Mouse (Mus musculus) hindbrain, postnatal 0 days (tissue): Measurements from ENCODE around the gene Scn11a. TPM values are rescaled to one million over a fixed set of nuclear protein-coding genes. Genes with fewer than 3 reads are reported as not detected.

Experiments
- ATAC-seq: fragments of 200-750 bp; cut with Nextera tagmentation; 2 replicates; pipeline ENCODE4 v1.8.0; 2017; ENCODE audit warnings: mild to moderate bottlenecking, moderate TSS enrichment, moderate library complexity
- DNase-seq: peaks from one replicate; pipeline ENCODE4 v3.0.0-alpha.2; 2015; ENCODE audit warnings: low spot score
- H3K27ac ChIP-seq: fragments of 300-500 bp; sonication (generic); 2 replicates; pipeline ENCODE4 v1.5.1; 2014; ENCODE audit warnings: mild to moderate bottlenecking
- H3K27me3 ChIP-seq: fragments of 300-500 bp; sonication (generic); 2 replicates; pipeline ENCODE4 v1.6.1; 2014; ENCODE audit warnings: low read length, mixed read lengths; ENCODE audit not compliant: insufficient read depth
- H3K36me3 ChIP-seq: fragments of 300-500 bp; sonication (generic); 2 replicates; pipeline ENCODE4 v1.6.1; 2014; ENCODE audit warnings: low read length, mixed read lengths; ENCODE audit not compliant: insufficient read depth
- H3K4me1 ChIP-seq: fragments of 300-500 bp; sonication (generic); 2 replicates; pipeline ENCODE4 v1.6.1; 2014; ENCODE audit warnings: antibody characterized with exemption, low read length, mixed read lengths; ENCODE audit not compliant: insufficient read depth
- H3K4me2 ChIP-seq: fragments of 300-500 bp; sonication (generic); 2 replicates; pipeline ENCODE4 v1.6.1; 2014; ENCODE audit warnings: low read depth, mild to moderate bottlenecking, low read length, moderate library complexity, mixed read lengths
- H3K4me3 ChIP-seq: fragments of 300-500 bp; sonication (generic); 2 replicates; pipeline ENCODE4 v1.5.1; 2014; ENCODE audit warnings: low read length
- H3K9ac ChIP-seq: fragments of 300-500 bp; sonication (generic); replicated peaks from 2 replicates; pipeline ENCODE4 v1.6.1; 2014; ENCODE audit warnings: mild to moderate bottlenecking, low read length, moderate library complexity, mixed read lengths
- H3K9me3 ChIP-seq: fragments of 300-500 bp; sonication (generic); 2 replicates; pipeline ENCODE4 v1.6.1; 2016; ENCODE audit warnings: low read length, mixed read lengths
- CTCF ChIP-seq: IDR thresholded peaks from 2 replicates; pipeline ENCODE4 v1.5.1; 2016; ENCODE audit warnings: antibody characterized with exemption, control low read depth, low read depth
- WGBS: fragments of 180-500 bp; shearing (Covaris S2); extraction: QIAGEN DNeasy Blood & Tissue Kit; methylation state at CpG from one replicate; pipeline ENCODE4 v1.1.7; 2014; 5-methylcytosine and 5-hydroxymethylcytosine counted together
- polyA plus RNA-seq: library from polyadenylated mRNA; unstranded; fragments of >200 nt; fragmentation: Nextera tagmentation; extraction: Ambion mirVana; gene quantifications from 2 replicates; pipeline ENCODE4 v1.2.1, GENCODE M21; 2015
- total RNA-seq: library from RNA; depleted of rRNA; stranded (reverse); fragments of >200 nt; gene quantifications from 2 replicates; pipeline ENCODE4 v1.2.3, GENCODE M21; 2014; rRNA removed

The Scn11a gene
- total and polyA plus RNA-seq, 2 experiments from 2014 or later = 0.23 to 0.52 TPM

DNA sequence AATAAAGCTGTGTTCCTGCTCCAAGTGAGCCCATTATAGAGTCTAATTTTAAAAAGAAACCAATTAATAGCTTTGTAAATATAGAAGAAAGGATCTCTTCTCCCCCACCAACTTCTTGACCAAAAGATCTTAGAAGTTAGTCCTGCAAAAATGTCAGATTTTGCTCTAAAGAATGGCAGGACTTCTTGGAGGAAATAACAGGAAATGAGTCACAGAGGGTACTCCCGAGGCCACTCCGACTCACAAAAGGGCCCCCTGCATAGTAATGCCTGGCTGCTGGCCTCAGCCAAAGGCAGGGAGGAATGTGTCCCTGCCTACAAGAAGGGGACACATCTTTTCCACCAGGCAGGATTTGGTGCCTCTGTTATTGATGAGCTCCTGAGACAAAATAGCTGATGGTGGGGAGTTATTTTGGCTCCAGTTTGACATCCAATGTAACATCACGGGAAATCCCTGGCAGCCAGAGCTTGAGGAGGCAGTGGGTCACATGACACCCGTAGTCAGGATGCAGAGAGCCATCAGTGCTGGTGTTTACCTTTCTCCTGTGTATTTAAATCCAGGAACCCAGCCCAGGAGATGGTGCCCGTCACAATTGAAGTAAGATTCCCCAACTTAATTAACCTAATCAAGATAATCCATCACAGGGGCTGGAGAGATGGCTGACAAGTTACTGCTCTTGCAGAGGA, 84.0 kb downstream of the Scn11a start:
- 42% methylated on average over 5 of the region's 5 CpGs for WGBS
- DNase-seq = no peak
- no peak for TF ChIP-seq CTCF
- Histone ChIP-seq H3K9ac (no peak overlapping the region), H3K27me3 (no peaks in the 10 kb centered on the region), H3K4me3 (no peak overlapping the region), H3K27ac (no peak overlapping the region), H3K4me2 (no peak overlapping the region), H3K9me3 (no peaks in the 10 kb centered on the region), H3K36me3 (no peaks in the 10 kb centered on the region), H3K4me1 (no peaks in the 10 kb centered on the region)
- ATAC-seq = no peak

DNA sequence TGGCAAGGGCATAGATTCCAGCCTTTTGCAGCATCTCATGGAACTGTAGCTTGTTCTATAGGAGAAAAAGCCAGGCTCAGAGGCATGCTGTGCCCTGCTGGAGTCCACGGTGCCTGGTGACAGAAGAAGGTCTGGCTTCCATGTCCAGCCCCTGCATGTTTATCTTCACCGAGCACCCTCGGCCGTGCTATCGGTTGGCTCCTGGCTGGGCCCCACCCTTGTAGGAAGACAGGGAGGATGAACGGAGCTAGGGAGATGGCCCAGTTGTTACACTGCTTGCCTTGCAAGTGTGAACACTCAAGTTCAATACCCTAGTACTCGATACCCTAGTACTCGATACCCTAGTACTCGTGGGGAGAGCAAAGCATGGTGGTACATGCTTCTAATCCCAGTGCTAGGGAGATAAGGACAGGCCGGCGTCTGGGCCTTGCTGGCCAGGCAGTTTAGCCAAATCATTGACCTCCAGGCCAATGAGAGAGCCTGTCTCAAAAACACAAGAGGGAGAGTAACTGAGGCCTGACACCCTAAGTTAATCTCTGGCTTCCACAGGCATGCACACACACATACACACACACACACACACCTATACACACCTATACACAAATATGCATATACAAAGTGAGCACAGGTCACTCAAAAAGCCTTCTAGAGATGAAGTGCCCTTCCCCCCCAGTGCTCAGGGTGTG, 96.7 kb downstream of the Scn11a start:
- ATAC-seq = no peak
- Histone ChIP-seq H3K4me3 (no peak overlapping the region), H3K27ac (no peak overlapping the region), H3K9me3 (no peaks in the 10 kb centered on the region), H3K27me3 (no peaks in the 10 kb centered on the region), H3K4me2 (no peak overlapping the region), H3K4me1 (peaks cover 4% of the 10 kb centered on the region; the same call in 1 of the 2 replicates), H3K36me3 (no peaks in the 10 kb centered on the region), H3K9ac (no peak overlapping the region)
- 89% methylated on average over 11 of the region's 11 CpGs for WGBS
- DNase-seq = no peak
- TF ChIP-seq CTCF = no peak

DNA sequence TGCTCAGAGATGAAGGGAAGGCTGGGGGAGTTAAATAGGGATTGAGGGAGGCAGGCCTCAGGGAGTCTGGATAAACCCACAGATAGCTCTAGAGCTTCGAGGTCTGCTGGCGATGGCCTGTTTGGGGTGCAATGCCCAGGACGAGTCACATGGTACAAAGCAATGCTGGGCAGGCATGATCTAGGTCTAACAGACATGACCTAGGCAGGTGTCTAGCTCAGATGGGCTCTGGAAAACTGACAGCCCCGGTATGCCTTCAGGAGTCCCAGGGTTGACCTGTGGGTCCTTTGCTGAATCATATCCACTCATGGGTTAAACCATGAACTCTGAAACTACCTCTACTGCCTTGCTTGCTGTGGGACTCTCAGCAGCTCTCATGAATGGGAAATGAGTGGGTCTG, 98.3 kb downstream of the Scn11a start:
- 89% methylated on average over 4 of the region's 4 CpGs for WGBS
- no peak for ATAC-seq

DNA sequence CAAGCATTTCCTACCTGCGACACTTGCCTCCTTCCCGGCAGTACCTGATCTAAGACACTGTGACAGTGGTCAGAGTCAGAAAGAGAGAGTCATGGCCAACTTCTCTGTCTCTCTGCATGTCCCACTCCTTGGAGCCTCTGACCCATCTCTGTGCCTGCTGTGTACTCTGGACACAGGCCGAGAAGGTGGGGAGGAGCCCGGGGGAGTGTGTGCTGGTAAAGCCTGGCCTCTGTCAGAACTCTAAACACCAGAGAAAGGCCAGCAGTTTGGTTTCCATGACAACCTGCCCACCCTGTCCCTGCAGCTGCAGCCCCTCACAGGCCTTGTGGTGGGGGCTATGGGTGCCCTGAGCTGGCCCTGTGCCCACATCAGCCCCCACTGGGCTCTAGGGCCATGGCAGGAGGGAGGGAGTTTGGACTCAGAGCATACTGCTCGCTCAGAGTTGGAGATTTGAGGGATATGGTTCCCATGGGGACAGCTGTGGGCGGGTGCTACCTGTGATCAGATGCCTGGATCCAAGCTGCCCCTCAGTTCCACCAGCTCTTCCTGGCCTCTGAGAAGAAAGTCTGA, 99.9 kb downstream of the Scn11a start:
- Histone ChIP-seq H3K4me2 (no peak overlapping the region), H3K4me1 (peaks cover 4% of the 10 kb centered on the region; the same call in 1 of the 2 replicates), H3K9me3 (no peaks in the 10 kb centered on the region), H3K36me3 (no peaks in the 10 kb centered on the region), H3K27ac (no peak overlapping the region), H3K27me3 (no peaks in the 10 kb centered on the region), H3K4me3 (no peak overlapping the region), H3K9ac (no peak overlapping the region)
- TF ChIP-seq CTCF = no peak
- DNase-seq = peak; percentile 18
- ATAC-seq = peak; percentile 45; the same call in 1 of the 2 replicates
- 60% methylated on average over 6 of the region's 6 CpGs for WGBS

More for the DNA sequence above, 98.3 kb downstream of the Scn11a start:
- Histone ChIP-seq H3K9ac (no peak overlapping the region), H3K36me3 (no peaks in the 10 kb centered on the region), H3K27ac (no peak overlapping the region), H3K4me2 (no peak overlapping the region), H3K4me3 (no peak overlapping the region), H3K27me3 (no peaks in the 10 kb centered on the region), H3K9me3 (no peaks in the 10 kb centered on the region), H3K4me1 (peaks cover 4% of the 10 kb centered on the region; the same call in 1 of the 2 replicates)
- no peak for DNase-seq
- no peak for TF ChIP-seq CTCF

DNA sequence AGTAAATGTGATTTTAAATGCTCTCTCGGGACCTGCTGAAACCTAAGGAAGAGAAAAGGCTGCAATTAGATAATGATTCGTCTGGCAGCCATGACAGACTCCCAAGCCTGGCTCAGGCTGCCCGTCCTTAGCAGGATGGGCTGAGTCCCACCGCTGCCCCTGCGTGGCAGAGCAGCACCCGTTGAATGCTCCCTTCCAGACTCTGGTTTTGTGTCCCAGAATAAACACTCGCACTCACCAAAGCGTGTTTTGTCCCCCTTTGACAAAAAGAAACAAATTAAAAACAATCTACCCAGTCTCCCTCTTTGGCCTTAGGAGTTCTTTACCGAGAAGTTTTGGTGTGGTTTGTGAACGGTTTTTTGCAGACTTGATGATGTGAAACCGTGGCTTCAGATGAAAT, 106.0 kb downstream of the Scn11a start, which contains the start of gene Scn10a:
Gene Scn10a (minus strand): TSS at position 101 of the 400 bp plus-strand sequence.
- Histone ChIP-seq H3K27ac (no peak within 1 kb of the TSS), H3K4me3 (no peak within 1 kb of the TSS), H3K4me2 (no peak within 1 kb of the TSS), H3K9me3 (no peaks in the 10 kb centered on the region), H3K9ac (no peak within 1 kb of the TSS), H3K27me3 (no peaks in the 10 kb centered on the region), H3K4me1 (no peaks in the 10 kb centered on the region), H3K36me3 (no peaks in the 10 kb centered on the region)
- WGBS = 86% methylated on average over 11 of the region's 11 CpGs
- no peak for ATAC-seq
- TF ChIP-seq CTCF = no peak
- DNase-seq = no peak

DNA sequence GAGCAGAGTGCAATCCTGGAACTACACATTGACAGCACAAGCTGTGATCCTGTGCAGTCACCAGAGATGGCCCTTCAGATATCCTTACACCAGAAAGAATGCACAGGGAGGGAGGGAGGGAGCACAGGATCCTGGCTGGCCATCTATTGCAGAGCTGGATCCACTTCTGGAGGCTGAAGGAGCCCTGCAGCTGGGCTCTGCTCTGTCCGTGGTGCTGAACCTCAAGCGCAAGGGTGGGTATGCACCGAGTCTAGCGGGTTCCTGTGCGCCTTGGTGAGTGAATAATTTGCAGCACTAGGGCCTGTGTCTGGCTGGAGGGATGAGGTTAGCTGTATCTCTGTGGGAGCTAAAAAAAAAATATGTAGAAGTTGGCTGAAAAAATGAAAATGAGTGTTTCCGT, 118.6 kb downstream of the Scn11a start:
- DNase-seq = peak; percentile 54
- Histone ChIP-seq H3K9ac (no peak overlapping the region), H3K9me3 (no peaks in the 10 kb centered on the region), H3K36me3 (no peaks in the 10 kb centered on the region), H3K4me3 (no peak overlapping the region), H3K4me2 (no peak overlapping the region), H3K4me1 (no peaks in the 10 kb centered on the region), H3K27me3 (no peaks in the 10 kb centered on the region), H3K27ac (no peak overlapping the region)
- no peak for ATAC-seq
- WGBS = 20% methylated on average over 6 of the region's 6 CpGs
- TF ChIP-seq CTCF = no peak

Other genes starting within 250 kb of the Scn11a start
- 0.68 and 1.5 TPM in 2 replicates for gene Scn5a, start 246.4 kb downstream of the Scn11a start, total RNA-seq
- gene Scn5a, start 246.4 kb downstream of the Scn11a start, polyA plus RNA-seq = 0.24 TPM in 2 replicates
- gene Scn10a, start 106.1 kb downstream of the Scn11a start, total RNA-seq = 0.05 and 0.18 TPM in 2 replicates
- 0.03 TPM in 1 of 2 replicates, not detected in the other for gene Scn10a, start 106.1 kb downstream of the Scn11a start, polyA plus RNA-seq
- gene Wdr48, start 69.4 kb upstream of the Scn11a start, total RNA-seq = 50.9 and 62.1 TPM in 2 replicates
- 47.3 and 47.5 TPM in 2 replicates for gene Wdr48, start 69.4 kb upstream of the Scn11a start, polyA plus RNA-seq
- 28.1 and 48.4 TPM in 2 replicates for gene Gorasp1, start 112.1 kb upstream of the Scn11a start, total RNA-seq
- gene Gorasp1, start 112.1 kb upstream of the Scn11a start, polyA plus RNA-seq = 20.9 and 21.1 TPM in 2 replicates
- 4.7 and 4.9 TPM in 2 replicates for gene Ttc21a, start 112.2 kb upstream of the Scn11a start, total RNA-seq
- gene Ttc21a, start 112.2 kb upstream of the Scn11a start, polyA plus RNA-seq = 0.90 and 1.1 TPM in 2 replicates
- 4.5 and 17.4 TPM in 2 replicates for gene Csrnp1, start 159.2 kb upstream of the Scn11a start, total RNA-seq
- 2.7 and 3.1 TPM in 2 replicates for gene Csrnp1, start 159.2 kb upstream of the Scn11a start, polyA plus RNA-seq
- 0.05 and 0.29 TPM in 2 replicates for gene Xirp1, start 198.1 kb upstream of the Scn11a start, total RNA-seq
- 0.19 TPM in 1 of 2 replicates, not detected in the other for gene Xirp1, start 198.1 kb upstream of the Scn11a start, polyA plus RNA-seq
- gene Cx3cr1, start 244.4 kb upstream of the Scn11a start, total RNA-seq = 17.3 and 21.5 TPM in 2 replicates
- 12.2 and 13.0 TPM in 2 replicates for gene Cx3cr1, start 244.4 kb upstream of the Scn11a start, polyA plus RNA-seq